Mouse (Mus musculus) spleen, adult 12 weeks (tissue): ENCODE measurements around the gene Trp63.

Experiments
- DNase-seq: peaks from one replicate; pipeline ENCODE4 v3.0.0; 2022; ENCODE audit warnings: low spot score

Trp63 gene

GRCm38 (mm10) chr16:25875681-25876080, 192.1 kb downstream of the Trp63 start:
- DNase-seq: no peak

GRCm38 (mm10) chr16:25877416-25877965, 193.9 kb downstream of the Trp63 start:
- DNase-seq: no peak

DNA sequence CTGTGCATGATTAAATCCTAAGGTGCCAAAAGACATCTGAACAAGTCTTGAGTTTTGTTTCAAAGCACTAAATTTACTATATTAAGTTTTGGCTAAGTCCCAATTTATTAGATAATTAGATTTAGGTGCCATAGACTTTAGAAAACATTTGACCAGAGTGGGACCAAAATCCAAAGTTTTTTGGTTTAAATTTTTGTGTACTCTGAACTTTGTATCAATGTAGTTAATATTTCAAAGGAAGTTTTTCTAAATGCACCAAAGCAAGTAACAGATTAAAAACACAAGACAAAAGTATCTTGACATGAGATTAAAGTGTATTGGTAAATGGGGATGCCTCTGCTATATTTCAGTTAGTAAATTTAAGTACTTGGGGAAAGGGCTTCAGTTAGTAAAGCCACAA, 194.6 kb downstream of the Trp63 start:
- no peak for DNase-seq

GRCm38 (mm10) chr16:25899071-25899470, 215.5 kb downstream of the Trp63 start:
- DNase-seq: no peak

DNA sequence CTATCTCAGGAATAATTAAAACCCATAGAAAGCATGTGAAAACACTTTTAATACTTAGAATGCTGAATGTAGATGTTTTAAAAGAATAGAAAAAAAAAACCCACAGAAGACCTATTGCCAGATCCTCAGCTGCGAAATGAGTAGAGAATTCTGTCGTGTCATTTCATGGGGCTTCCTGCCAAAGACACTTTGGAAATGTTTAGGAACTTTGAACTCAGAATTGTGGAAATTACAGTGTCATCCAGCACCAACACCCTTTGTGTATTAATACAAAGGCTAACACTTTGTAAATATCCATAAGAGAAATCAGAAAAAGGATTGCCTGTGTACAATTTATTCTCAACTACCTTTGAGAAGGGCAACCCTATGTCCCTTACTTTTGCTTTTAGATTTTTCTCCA, 216.1 kb downstream of the Trp63 start:
- no peak for DNase-seq

DNA sequence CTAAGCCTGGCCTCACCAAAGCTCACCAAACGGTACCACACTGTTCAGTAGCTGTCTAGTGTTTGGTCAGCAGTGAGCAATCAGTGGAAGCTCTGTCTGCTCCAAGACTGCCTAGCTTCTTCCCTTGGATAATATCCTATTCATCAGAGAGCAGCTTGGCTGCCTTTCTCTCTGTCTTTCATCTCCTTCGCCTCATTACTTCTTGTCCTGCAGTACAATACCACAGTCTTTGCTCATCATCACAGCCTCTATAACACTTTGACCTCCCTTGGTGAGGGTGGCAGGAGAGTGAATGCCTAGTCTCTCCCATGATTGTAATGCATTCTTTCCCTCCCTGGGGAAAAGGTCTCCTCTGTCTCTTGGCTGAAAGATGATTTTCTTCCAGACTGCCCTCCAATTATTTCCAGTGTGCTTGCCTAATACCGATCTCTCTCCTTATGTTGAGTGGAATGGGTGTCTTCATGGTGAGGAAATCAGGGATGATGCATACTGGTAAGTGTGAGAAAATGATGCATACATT, 216.9 kb downstream of the Trp63 start:
- DNase-seq: no peak

GRCm38 (mm10) chr16:25912185-25912584, 228.6 kb downstream of the Trp63 start:
- no peak for DNase-seq

GRCm38 (mm10) chr16:25934181-25934580, 250.6 kb downstream of the Trp63 start:
- no peak for DNase-seq
